Mouse (Mus musculus) neural tube, embryonic 12.5 days (tissue): ENCODE results near the gene Tubg2. TPM values are rescaled to one million over a fixed set of nuclear protein-coding genes. Genes with fewer than 3 reads are reported as not detected.
A peak's percentile ranks its signal among the peaks of the same experiment; 100 is the strongest.

ENCODE experiments used
- ATAC-seq: fragments of 200-750 bp; cut with Nextera tagmentation; 2 replicates; pipeline ENCODE4 v1.8.0; 2017; ENCODE audit warnings: low read depth, mild to moderate bottlenecking, moderate TSS enrichment, moderate library complexity; ENCODE audit not compliant: low FRiP score
- H3K27ac ChIP-seq: fragments of 300-500 bp; sonication (generic); 2 replicates; pipeline ENCODE4 v1.5.1; 2016
- H3K27me3 ChIP-seq: fragments of 300-500 bp; sonication (generic); replicated peaks from 2 replicates; pipeline ENCODE4 v1.6.1; 2016; ENCODE audit warnings: mild to moderate bottlenecking
- H3K36me3 ChIP-seq: fragments of 300-500 bp; sonication (generic); 2 replicates; pipeline ENCODE4 v1.6.1; 2016; ENCODE audit warnings: mild to moderate bottlenecking
- H3K4me1 ChIP-seq: fragments of 300-500 bp; sonication (generic); 2 replicates; pipeline ENCODE4 v1.6.1; 2016
- H3K4me2 ChIP-seq: fragments of 300-500 bp; sonication (generic); replicated peaks from 2 replicates; pipeline ENCODE4 v1.6.1; 2016; ENCODE audit warnings: mild to moderate bottlenecking
- H3K4me3 ChIP-seq: fragments of 300-500 bp; sonication (generic); 2 replicates; pipeline ENCODE4 v1.5.1; 2016
- H3K9ac ChIP-seq: fragments of 300-500 bp; sonication (generic); 2 replicates; pipeline ENCODE4 v1.6.1; 2016; ENCODE audit warnings: mild to moderate bottlenecking
- H3K9me3 ChIP-seq: fragments of 300-500 bp; sonication (generic); 2 replicates; pipeline ENCODE4 v1.6.1; 2016; ENCODE audit warnings: mild to moderate bottlenecking
- WGBS: fragments of 180-500 bp; shearing (Covaris S2); methylation state at CpG from one replicate; pipeline ENCODE4 v1.1.7; 2016; 5-methylcytosine and 5-hydroxymethylcytosine counted together
- polyA plus RNA-seq: library from polyadenylated mRNA; unstranded; fragments of >200 nt; fragmentation: Nextera tagmentation; extraction: Ambion mirVana; gene quantifications from 2 replicates; pipeline ENCODE4 v1.2.1, GENCODE M21; 2016

Tubg2 gene
- polyA plus RNA-seq, 1 experiment from 2014 or later: 13.4 TPM

DNA sequence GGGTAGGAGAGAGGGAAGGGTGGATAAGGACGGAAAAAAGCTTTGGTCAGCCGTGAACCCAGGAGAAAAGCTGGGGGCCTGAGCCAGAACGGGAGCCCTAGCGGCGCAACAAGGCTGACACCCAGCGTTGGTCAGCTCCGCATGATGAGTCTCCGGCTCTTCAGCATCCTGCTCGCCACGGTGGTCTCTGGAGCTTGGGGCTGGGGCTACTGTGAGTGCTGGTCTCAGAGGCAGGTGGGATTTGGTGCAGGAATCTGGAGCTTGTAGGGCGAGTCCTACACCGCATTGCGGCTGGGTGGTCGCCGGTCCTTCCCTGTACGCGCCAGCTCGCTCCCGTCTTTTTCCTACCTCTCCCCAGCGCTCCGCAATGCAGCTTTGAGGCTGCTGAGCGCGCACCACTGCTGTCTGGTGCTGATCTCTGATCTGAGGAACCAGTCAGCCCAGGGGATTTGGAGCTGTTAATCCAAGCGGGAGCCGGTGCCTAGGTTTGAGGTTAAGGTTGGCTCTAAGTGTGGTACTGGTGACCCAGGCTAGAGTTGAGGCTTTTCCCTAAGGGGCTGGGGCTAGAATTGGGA lies 20.5 kb downstream of the Tubg2 start:
- ATAC-seq: no peak
- WGBS: under 1% methylated on average over 25 of the region's 25 CpGs
- no peak overlapping the region for H3K27ac ChIP-seq
- no peaks in the 10 kb centered on the region for H3K9me3 ChIP-seq
- peak overlapping the region; percentile 47; the same call in 1 of the 2 replicates for H3K9ac ChIP-seq
- peak overlapping the region; percentile 31 for H3K4me3 ChIP-seq
- peak overlapping the region; percentile 70 for H3K4me2 ChIP-seq
- H3K36me3 ChIP-seq: no peaks in the 10 kb centered on the region
- H3K4me1 ChIP-seq: peaks cover 45% of the 10 kb centered on the region
- H3K27me3 ChIP-seq: peaks cover 61% of the 10 kb centered on the region

DNA sequence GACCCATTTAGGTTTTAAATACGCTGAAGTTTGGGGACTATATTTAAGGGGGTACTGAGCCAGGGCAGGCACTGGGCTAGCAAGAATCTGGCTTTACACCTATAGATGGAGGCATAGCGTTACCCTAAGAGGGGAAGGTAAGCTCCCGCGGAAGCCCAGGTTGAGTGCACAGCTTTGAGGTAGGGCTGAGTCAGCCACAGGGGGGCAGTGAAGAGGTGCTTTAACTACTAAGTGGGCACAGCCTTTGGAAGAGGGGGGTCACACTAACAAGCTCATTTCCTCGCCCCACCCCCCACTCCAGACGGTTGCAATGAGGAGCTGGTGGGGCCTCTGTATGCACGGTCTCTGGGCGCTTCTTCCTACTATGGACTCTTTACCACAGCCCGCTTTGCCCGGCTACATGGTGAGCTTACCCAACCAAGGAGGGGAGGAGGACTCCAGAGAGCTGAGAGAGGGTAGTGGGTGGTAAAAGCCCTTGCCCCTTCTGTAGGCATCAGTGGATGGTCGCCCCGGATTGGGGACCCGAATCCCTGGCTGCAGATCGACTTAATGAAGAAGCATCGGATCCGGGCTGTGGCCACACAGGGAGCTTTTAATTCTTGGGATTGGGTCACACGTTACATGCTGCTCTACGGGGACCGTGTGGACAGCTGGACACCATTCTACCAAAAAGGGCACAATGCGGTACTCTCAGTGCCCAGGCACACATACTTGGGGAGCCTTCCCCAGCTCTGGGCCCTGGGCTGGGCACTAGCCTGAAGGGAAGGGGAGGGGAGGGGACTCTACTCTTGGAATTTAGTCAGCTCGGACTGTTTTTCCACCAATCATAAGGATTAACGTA lies 21.4 kb downstream of the Tubg2 start:
- Histone ChIP-seq H3K4me2 (peak overlapping the region; percentile 70), H3K9ac (0 out of 2 replicates have a peak overlapping the region, but pooled peaks have one; percentile 47)

DNA sequence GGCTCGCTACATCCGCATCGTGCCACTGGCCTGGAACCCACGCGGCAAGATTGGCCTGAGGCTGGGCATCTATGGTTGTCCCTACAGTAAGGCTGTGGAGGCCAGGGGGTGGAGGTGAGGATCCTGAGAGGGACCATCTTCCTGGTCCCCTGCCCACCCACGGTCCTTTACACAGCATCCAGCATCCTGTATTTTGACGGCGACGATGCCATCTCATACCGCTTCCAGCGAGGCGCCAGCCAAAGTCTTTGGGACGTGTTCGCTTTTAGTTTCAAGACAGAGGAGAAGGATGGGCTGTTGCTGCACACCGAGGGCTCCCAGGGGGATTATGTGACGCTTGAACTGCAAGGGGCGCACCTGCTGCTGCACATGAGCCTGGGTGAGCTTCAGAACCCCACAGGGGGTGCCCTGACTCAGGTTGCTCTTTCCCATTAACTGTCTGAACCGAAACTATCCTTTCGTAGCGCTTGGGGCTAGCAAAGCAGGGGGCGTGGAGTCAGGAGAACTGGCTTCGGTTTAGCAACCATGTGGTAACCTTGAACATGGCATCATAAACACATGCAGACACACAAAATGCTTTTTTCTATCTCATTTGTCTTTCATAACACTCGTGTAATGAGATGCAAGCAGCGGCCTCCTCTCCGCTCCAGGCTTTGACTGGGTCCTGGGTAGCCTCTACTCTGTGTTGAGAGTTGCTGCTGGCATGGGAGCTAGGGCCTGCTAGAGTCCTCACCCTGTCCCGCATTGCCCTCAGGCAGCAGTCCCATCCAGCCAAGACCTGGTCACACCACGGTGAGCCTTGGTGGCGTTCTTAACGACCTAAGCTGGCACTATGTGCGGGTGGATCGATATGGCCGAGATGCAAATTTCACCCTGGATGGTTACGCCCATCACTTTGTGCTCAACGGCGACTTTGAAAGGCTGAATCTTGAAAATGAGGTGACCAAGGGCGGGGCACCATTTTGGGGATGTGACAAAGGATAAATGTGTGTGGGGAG lies 22.7 kb downstream of the Tubg2 start:
- ATAC-seq: no peak
- Histone ChIP-seq H3K9ac (no peak overlapping the region), H3K4me3 (no peak overlapping the region), H3K4me1 (peaks cover 34% of the 10 kb centered on the region), H3K9me3 (no peaks in the 10 kb centered on the region), H3K36me3 (no peaks in the 10 kb centered on the region), H3K4me2 (peak overlapping the region; percentile 27; the same call in 1 of the 2 replicates), H3K27me3 (peaks cover 57% of the 10 kb centered on the region), H3K27ac (no peak overlapping the region)
- 46% methylated on average over 36 of the region's 36 CpGs for WGBS

More for the DNA sequence above, 21.4 kb downstream of the Tubg2 start:
- peaks cover 63% of the 10 kb centered on the region for H3K27me3 ChIP-seq
- no peaks in the 10 kb centered on the region for H3K9me3 ChIP-seq
- H3K4me1 ChIP-seq: peaks cover 43% of the 10 kb centered on the region
- H3K27ac ChIP-seq: no peak overlapping the region
- no peaks in the 10 kb centered on the region for H3K36me3 ChIP-seq
- ATAC-seq: no peak
- H3K4me3 ChIP-seq: no peak overlapping the region
- WGBS: 26% methylated on average over 22 of the region's 22 CpGs

DNA sequence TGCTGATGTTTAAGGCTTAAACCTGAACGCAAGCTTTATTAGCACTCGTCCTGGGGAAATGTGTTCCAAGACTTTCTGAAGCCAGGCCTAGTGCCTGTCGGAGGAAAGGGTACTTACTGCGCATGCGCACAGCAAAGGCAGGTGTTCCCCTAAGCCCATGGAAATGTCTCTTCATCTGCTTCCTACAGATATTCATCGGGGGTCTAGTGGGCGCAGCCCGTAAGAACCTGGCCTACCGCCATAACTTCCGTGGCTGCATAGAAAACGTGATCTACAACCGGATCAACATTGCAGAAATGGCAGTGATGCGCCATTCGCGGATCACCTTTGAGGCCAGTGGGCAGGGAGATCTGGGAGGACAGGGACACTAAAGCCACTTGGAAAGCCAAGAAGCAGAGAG lies 23.6 kb downstream of the Tubg2 start:
- WGBS: 79% methylated on average over 15 of the region's 15 CpGs
- Histone ChIP-seq H3K36me3 (no peaks in the 10 kb centered on the region), H3K4me3 (no peak overlapping the region), H3K27me3 (peaks cover 50% of the 10 kb centered on the region), H3K27ac (no peak overlapping the region), H3K4me1 (peaks cover 25% of the 10 kb centered on the region), H3K9me3 (no peaks in the 10 kb centered on the region), H3K9ac (no peak overlapping the region), H3K4me2 (no peak overlapping the region)
- no peak for ATAC-seq

DNA sequence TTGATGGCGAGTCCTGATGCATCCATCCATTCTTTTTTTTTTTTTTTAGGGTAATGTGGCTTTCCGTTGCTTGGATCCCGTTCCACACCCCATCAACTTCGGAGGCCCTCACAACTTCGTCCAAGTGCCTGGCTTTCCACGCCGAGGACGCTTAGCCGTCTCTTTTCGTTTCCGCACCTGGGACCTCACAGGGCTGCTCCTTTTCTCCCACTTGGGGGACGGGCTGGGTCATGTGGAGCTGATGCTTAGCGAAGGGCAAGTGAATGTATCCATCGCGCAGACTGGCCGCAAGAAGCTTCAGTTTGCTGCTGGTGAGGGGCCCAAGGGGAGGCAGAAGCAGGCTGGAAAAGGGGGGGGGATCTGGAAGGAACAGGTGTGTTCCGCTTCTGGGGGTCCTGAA lies 24.6 kb downstream of the Tubg2 start:
- 71% methylated on average over 17 of the region's 17 CpGs for WGBS
- no peak overlapping the region for H3K9ac ChIP-seq
- no peak overlapping the region for H3K4me2 ChIP-seq
- peaks cover 19% of the 10 kb centered on the region for H3K4me1 ChIP-seq
- H3K27ac ChIP-seq: no peak overlapping the region
- peaks cover 40% of the 10 kb centered on the region for H3K27me3 ChIP-seq
- H3K4me3 ChIP-seq: no peak overlapping the region
- H3K9me3 ChIP-seq: no peaks in the 10 kb centered on the region
- no peak for ATAC-seq
- H3K36me3 ChIP-seq: no peaks in the 10 kb centered on the region

DNA sequence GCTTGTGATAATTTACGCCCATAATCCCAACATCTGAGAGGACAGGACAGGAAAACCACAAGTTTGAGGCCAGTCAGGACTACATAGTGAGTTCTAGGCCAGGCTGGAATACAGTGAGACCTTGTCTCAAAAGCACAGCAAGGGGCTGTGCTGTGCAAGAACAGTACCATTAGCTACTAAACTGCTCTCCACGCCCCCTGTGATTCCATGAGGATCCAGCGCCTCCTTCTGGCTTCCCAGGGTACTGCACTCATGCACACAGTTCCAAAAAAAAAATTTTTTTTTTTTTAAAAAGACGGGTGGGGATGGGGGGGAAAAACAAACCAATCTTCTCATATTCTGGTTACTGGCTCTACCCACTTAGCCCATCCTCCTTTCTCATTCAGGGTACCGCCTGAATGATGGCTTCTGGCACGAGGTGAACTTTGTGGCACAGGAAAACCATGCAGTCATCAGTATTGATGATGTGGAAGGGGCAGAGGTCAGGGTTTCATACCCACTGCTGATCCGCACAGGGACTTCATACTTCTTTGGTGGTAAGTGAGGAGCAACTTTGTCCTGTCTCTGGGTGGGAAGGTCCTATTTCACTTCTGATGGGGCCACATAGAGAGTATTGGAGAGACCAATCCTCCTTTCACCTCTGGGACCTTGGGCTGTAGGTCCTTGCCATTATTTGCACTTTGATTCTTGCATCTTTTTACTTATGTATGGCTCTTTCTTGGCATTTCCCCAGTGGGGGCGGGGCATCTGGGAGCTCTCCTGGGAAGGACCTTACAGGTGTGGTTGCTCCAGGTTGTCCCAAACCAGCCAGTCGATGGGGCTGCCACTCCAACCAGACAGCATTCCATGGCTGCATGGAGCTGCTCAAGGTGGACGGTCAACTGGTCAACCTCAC lies 25.4 kb downstream of the Tubg2 start:
- peaks cover 34% of the 10 kb centered on the region for H3K27me3 ChIP-seq
- no peak overlapping the region for H3K4me3 ChIP-seq
- WGBS: 43% methylated on average over 10 of the region's 10 CpGs

DNA sequence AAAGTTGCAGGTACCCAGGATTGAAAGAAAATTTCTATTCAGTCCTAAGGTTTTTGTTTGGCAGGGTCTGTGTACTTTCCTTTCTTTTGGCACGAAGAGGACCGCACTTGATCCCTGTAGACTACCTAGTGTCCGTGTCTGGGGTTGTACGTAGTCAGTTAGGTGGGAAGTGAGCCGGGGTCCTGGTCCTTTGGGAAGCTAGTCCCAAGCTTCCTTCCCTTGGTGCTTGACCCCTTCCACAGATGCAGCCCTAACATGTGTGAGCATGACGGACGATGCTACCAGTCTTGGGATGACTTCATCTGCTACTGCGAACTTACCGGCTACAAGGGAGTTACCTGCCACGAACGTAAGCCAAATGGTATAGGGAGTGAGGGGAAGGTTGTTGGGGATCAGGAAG lies 26.3 kb downstream of the Tubg2 start:
- Histone ChIP-seq H3K36me3 (no peaks in the 10 kb centered on the region), H3K4me3 (no peak overlapping the region), H3K9ac (no peak overlapping the region), H3K27ac (no peak overlapping the region), H3K4me2 (no peak overlapping the region), H3K4me1 (peaks cover 8% of the 10 kb centered on the region; the same call in 1 of the 2 replicates), H3K9me3 (no peaks in the 10 kb centered on the region), H3K27me3 (peaks cover 25% of the 10 kb centered on the region)
- no peak for ATAC-seq
- 93% methylated on average over 11 of the region's 11 CpGs for WGBS

More for the DNA sequence above, 25.4 kb downstream of the Tubg2 start:
- Histone ChIP-seq H3K27ac (no peak overlapping the region), H3K4me2 (no peak overlapping the region), H3K9me3 (no peaks in the 10 kb centered on the region), H3K9ac (no peak overlapping the region), H3K4me1 (peaks cover 16% of the 10 kb centered on the region; the same call in 1 of the 2 replicates), H3K36me3 (no peaks in the 10 kb centered on the region)
- ATAC-seq: no peak

DNA sequence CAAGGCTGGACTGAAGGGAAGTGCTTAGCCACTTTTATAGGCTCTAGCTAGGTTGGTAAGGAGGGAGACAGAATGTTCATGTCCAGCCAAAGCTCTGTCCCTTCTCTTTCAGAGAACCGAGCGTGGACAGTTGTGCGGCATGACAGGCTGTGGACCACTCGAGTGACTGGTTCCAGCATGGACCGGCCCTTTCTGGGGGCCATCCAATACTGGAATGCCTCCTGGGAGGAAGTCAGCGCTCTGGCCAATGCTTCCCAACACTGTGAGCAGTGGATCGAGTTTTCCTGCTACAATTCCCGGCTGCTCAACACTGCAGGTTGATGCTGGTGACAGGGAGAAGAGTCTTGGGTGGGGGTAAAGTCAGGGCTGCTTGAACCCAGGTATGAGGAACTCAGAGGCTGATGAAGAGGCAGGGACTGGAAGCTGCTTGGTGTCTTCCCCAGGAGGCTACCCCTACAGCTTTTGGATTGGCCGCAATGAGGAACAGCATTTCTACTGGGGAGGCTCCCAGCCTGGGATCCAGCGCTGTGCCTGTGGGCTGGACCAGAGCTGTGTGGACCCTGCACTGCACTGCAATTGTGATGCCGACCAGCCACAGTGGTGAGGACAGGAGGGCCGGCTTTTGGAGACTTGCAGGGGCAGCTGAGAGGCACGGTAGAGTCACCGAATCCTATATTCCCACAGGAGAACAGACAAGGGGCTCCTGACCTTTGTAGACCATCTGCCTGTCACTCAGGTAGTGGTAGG lies 27.2 kb downstream of the Tubg2 start:
- no peak overlapping the region for H3K9ac ChIP-seq
- 81% methylated on average over 14 of the region's 14 CpGs for WGBS

DNA sequence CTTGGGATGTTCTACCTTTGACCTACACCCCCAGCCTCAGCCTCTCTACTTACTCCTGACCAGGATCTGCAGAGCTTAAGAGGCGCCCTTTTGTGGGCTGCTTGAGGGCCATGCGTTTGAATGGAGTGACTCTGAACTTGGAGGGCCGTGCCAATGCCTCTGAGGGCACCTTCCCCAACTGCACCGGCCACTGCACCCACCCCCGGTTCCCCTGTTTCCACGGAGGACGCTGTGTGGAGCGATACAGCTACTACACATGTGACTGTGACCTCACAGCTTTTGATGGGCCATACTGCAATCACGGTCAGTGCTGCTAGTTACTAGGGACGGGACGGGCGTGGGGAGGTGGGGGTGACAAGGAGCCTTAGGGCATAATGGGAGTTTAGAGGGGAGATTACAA lies 29.3 kb downstream of the Tubg2 start:
- Histone ChIP-seq H3K27ac (no peak overlapping the region), H3K4me2 (no peak overlapping the region), H3K36me3 (no peaks in the 10 kb centered on the region), H3K9me3 (no peaks in the 10 kb centered on the region), H3K9ac (no peak overlapping the region), H3K27me3 (peaks cover 2% of the 10 kb centered on the region; the same call in 1 of the 2 replicates), H3K4me1 (peaks cover 10% of the 10 kb centered on the region), H3K4me3 (no peak overlapping the region)
- no peak for ATAC-seq
- WGBS: 91% methylated on average over 12 of the region's 12 CpGs

More for the DNA sequence above, 27.2 kb downstream of the Tubg2 start:
- Histone ChIP-seq H3K4me3 (no peak overlapping the region), H3K9me3 (no peaks in the 10 kb centered on the region), H3K27ac (no peak overlapping the region), H3K4me2 (no peak overlapping the region), H3K4me1 (peaks cover 6% of the 10 kb centered on the region; the same call in 1 of the 2 replicates), H3K27me3 (peaks cover 15% of the 10 kb centered on the region), H3K36me3 (no peaks in the 10 kb centered on the region)
- no peak for ATAC-seq

DNA sequence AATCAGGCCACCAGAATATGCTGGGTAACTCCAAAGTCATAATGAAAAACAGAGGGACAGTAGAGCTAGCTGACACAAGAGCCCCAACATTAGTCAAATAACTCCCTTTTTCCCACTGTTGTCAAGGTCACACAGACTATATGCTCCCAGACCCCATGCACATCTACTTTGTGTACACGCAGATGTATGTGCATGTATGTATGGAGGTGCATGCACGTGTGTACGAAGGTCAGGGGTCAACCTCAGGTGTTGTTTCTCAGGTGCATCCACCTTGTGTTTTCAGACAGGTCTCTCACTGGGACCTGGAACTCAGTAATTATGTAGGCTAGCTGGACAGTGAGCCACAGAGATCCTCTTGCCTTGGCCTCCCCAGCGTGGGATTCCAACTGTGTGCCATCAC lies 29.7 kb downstream of the Tubg2 start:
- ATAC-seq: no peak

More for the DNA sequence above, 29.7 kb downstream of the Tubg2 start:
- 96% methylated on average over 4 of the region's 4 CpGs for WGBS
- H3K9ac ChIP-seq: no peak overlapping the region
- peaks cover 2% of the 10 kb centered on the region; the same call in 1 of the 2 replicates for H3K27me3 ChIP-seq
- no peak overlapping the region for H3K4me2 ChIP-seq
- no peaks in the 10 kb centered on the region for H3K36me3 ChIP-seq
- H3K9me3 ChIP-seq: no peaks in the 10 kb centered on the region
- peaks cover 14% of the 10 kb centered on the region for H3K4me1 ChIP-seq
- no peak overlapping the region for H3K27ac ChIP-seq
- H3K4me3 ChIP-seq: no peak overlapping the region
